8 mouse cellular contexts compared by ENCODE assay signal in genomic region chr6:134829786-134830700, GRCm38 (mm10). TPM values are rescaled to one million over a fixed set of nuclear protein-coding genes. Genes with fewer than 3 reads are reported as not detected.
DNase-seq lines count a peak whose midpoint lies in the region; ATAC-seq lines count a peak whose summit lies in the region.

TSS of gene Crebl2 (plus strand) at chr6:134830154.

- H3K4me1 ChIP-seq in heart, embryonic 14.5 days (ENCODE audit: control insufficient read depth in 2 of 2, insufficient read depth in 2 of 2, low read length in 2 of 2), result peaks cover 3 to 8% of the 10 kb centered on the region in 2 experiments
- H3K4me1 ChIP-seq in liver, embryonic 13.5 days (replicated peaks), result peaks cover 53% of the 10 kb centered on the region
- H3K4me1 ChIP-seq in stomach, embryonic 16.5 days (ENCODE audit: control insufficient read depth, insufficient read depth, low read length), result peaks cover 4% of the 10 kb centered on the region

- no peaks in the 10 kb centered on the region for H3K27me3 ChIP-seq in heart, embryonic 14.5 days (ENCODE audit: control insufficient read depth, insufficient read depth, low read length)
- no peaks in the 10 kb centered on the region for H3K27me3 ChIP-seq in liver, embryonic 13.5 days
- no peaks in the 10 kb centered on the region for H3K27me3 ChIP-seq in stomach, embryonic 16.5 days (ENCODE audit: control insufficient read depth, insufficient read depth, low read length)

- ATAC-seq in CD4-positive, CD25-positive, alpha-beta regulatory T cell, adult 4 months, result peak; percentile 84
- peak; percentile 98 for ATAC-seq in heart, embryonic 14.5 days (ENCODE audit: insufficient number of reproducible peaks, insufficient read depth, low FRiP score, low read depth)
- ATAC-seq in liver, embryonic 13.5 days (ENCODE audit: low read depth), result peak; percentile 95
- ATAC-seq in stomach, embryonic 16.5 days (ENCODE audit: insufficient read depth, low FRiP score), result peak; percentile 96

- DNase-seq in c-Kit-negative CD71-positive TER-119-positive erythroid progenitor cells, embryonic 14.5 days (ENCODE audit: low read depth, low spot score), result peak; percentile 97
- DNase-seq in fibroblast of lung, adult 2 months (ENCODE audit: low read depth), result peak; percentile 97
- peak; percentile 100 for DNase-seq in kidney, postnatal 14 days
- peak; percentile 98 for DNase-seq in liver, embryonic 13.5 days
- DNase-seq in neural tube, embryonic 10.5 days (ENCODE audit: extremely low spot score, low spot score), result peak; percentile 98

- no peaks in the 10 kb centered on the region for H3K9me3 ChIP-seq in heart, embryonic 14.5 days (ENCODE audit: control insufficient read depth, low read length)
- no peaks in the 10 kb centered on the region for H3K9me3 ChIP-seq in liver, embryonic 13.5 days (replicated peaks)
- no peaks in the 10 kb centered on the region for H3K9me3 ChIP-seq in stomach, embryonic 16.5 days (replicated peaks; ENCODE audit: control insufficient read depth, low read length)

- H3K4me2 ChIP-seq in heart, embryonic 14.5 days (ENCODE audit: low read length), result peak within 1 kb of the TSS; percentile 93
- peak within 1 kb of the TSS; percentile 77 for H3K4me2 ChIP-seq in liver, embryonic 13.5 days
- H3K4me2 ChIP-seq in stomach, embryonic 16.5 days (ENCODE audit: low read depth, low read length), result peak within 1 kb of the TSS; percentile 79

- peak within 1 kb of the TSS; percentile 60 to 82 for H3K4me3 ChIP-seq in heart, embryonic 14.5 days (ENCODE audit: control insufficient read depth in 1 of 2, insufficient read depth in 1 of 2, low read depth in 1 of 2, low read length in 2 of 2)
- peak within 1 kb of the TSS; percentile 74 for H3K4me3 ChIP-seq in liver, embryonic 13.5 days (replicated peaks)
- peak within 1 kb of the TSS; percentile 73 for H3K4me3 ChIP-seq in stomach, embryonic 16.5 days (replicated peaks; ENCODE audit: low read length)

- under 1% methylated on average over 55 of the region's 58 CpGs for WGBS in heart, embryonic 14.5 days
- WGBS in liver, embryonic 13.5 days (ENCODE audit: insufficient replicate concordance), result under 1% methylated on average over 55 of the region's 58 CpGs
- WGBS in stomach, embryonic 16.5 days, result under 1% methylated on average over 56 of the region's 58 CpGs

- peak within 1 kb of the TSS; percentile 90 to 95 for H3K27ac ChIP-seq in heart, embryonic 14.5 days (replicated peaks in 1 of 2; ENCODE audit: control insufficient read depth in 1 of 2, insufficient read depth in 1 of 2, low read depth in 2 of 2, low read length in 2 of 2)
- H3K27ac ChIP-seq in liver, embryonic 13.5 days, result peak within 1 kb of the TSS; percentile 94
- H3K27ac ChIP-seq in stomach, embryonic 16.5 days (ENCODE audit: low read length), result peak within 1 kb of the TSS; percentile 96

- no peaks in the 10 kb centered on the region for H3K36me3 ChIP-seq in heart, embryonic 14.5 days (ENCODE audit: control insufficient read depth, insufficient read depth, low read length)
- H3K36me3 ChIP-seq in liver, embryonic 13.5 days, result no peaks in the 10 kb centered on the region
- H3K36me3 ChIP-seq in stomach, embryonic 16.5 days (ENCODE audit: control insufficient read depth, insufficient read depth, low read length), result no peaks in the 10 kb centered on the region

- H3K9ac ChIP-seq in heart, embryonic 14.5 days (ENCODE audit: low read length), result peak within 1 kb of the TSS; percentile 81
- peak within 1 kb of the TSS; percentile 85 for H3K9ac ChIP-seq in liver, embryonic 13.5 days
- peak within 1 kb of the TSS; percentile 86 for H3K9ac ChIP-seq in stomach, embryonic 16.5 days (ENCODE audit: low read length)

RNA-seq across cellular contexts. Expression of gene Crebl2, which starts in this region (rescaled TPM):
- polyA plus RNA-seq in CD4-positive, CD25-positive, alpha-beta regulatory T cell, adult 4 months (2017; shearing (Covaris generic)), result 10 to 100 TPM; 28.9 to 33.5 TPM
- polyA plus RNA-seq in heart, embryonic 14.5 days (2014; fragmentation: Nextera tagmentation; extraction: Ambion mirVana), result 1.6 and 1.8 TPM in 2 replicates
- polyA plus RNA-seq in liver, embryonic 13.5 days (2015; fragmentation: Nextera tagmentation; extraction: Ambion mirVana), result 1.3 TPM in 2 replicates
- 3.3 and 3.9 TPM in 2 replicates for polyA plus RNA-seq in stomach, embryonic 16.5 days (2015; fragmentation: Nextera tagmentation; extraction: Ambion mirVana)

Comparison
In these comparisons a context has a peak if more than half of its experiments do, and no peak if none do; other contexts are left out.
1. Peak in every context shown above with its lines: DNase-seq, ATAC-seq, H3K4me3 ChIP-seq and H3K27ac ChIP-seq.